Mouse (Mus musculus) stomach, embryonic 14.5 days (tissue): Measurements from ENCODE around the gene Sh3pxd2a. TPM values are rescaled to one million over a fixed set of nuclear protein-coding genes. Genes with fewer than 3 reads are reported as not detected.
A peak's percentile ranks its signal among the peaks of the same experiment; 100 is the strongest.

ENCODE experiments used
- ATAC-seq: fragments of 200-750 bp; cut with Nextera tagmentation; 2 replicates; pipeline ENCODE4 v1.8.0; 2017; ENCODE audit warnings: low read depth, moderate TSS enrichment; ENCODE audit not compliant: insufficient number of reproducible peaks, insufficient read depth, low FRiP score
- H3K27ac ChIP-seq: fragments of 300-500 bp; sonication (generic); 2 replicates; pipeline ENCODE4 v1.5.1; 2014; ENCODE audit warnings: mild to moderate bottlenecking, low read length, moderate library complexity, mixed read lengths
- H3K27me3 ChIP-seq: fragments of 300-500 bp; sonication (generic); 2 replicates; pipeline ENCODE4 v1.6.1; 2014; ENCODE audit warnings: low read length, control low read depth, mixed read lengths; ENCODE audit not compliant: control insufficient read depth, insufficient read depth
- H3K36me3 ChIP-seq: fragments of 300-500 bp; sonication (generic); 2 replicates; pipeline ENCODE4 v1.6.1; 2014; ENCODE audit warnings: mild to moderate bottlenecking, control low read depth, low read length, moderate library complexity, mixed read lengths; ENCODE audit not compliant: control insufficient read depth, insufficient read depth
- H3K4me1 ChIP-seq: fragments of 300-500 bp; sonication (generic); 2 replicates; pipeline ENCODE4 v1.6.1; 2014; ENCODE audit warnings: low read length, control low read depth, mixed read lengths; ENCODE audit not compliant: control insufficient read depth, insufficient read depth
- H3K4me2 ChIP-seq: fragments of 300-500 bp; sonication (generic); replicated peaks from 2 replicates; pipeline ENCODE4 v1.6.1; 2014; ENCODE audit warnings: low read depth, low read length, control low read depth
- H3K4me3 ChIP-seq: fragments of 300-500 bp; sonication (generic); 2 replicates; pipeline ENCODE4 v1.5.1; 2014; ENCODE audit warnings: low read depth, low read length, control low read depth
- H3K9ac ChIP-seq: fragments of 300-500 bp; sonication (generic); replicated peaks from 2 replicates; pipeline ENCODE4 v1.6.1; 2014; ENCODE audit warnings: low read depth, mild to moderate bottlenecking, control low read depth, low read length, moderate library complexity, mixed read lengths
- H3K9me3 ChIP-seq: fragments of 300-500 bp; sonication (generic); 2 replicates; pipeline ENCODE4 v1.6.1; 2016; ENCODE audit warnings: low read depth, low read length, control low read depth; ENCODE audit not compliant: control insufficient read depth
- WGBS: fragments of 180-500 bp; shearing (Covaris S2); extraction: QIAGEN DNeasy Blood & Tissue Kit; methylation state at CpG from one replicate; pipeline ENCODE4 v1.1.7; 2014; 5-methylcytosine and 5-hydroxymethylcytosine counted together
- polyA plus RNA-seq: library from polyadenylated mRNA; unstranded; fragments of >200 nt; fragmentation: Nextera tagmentation; extraction: Ambion mirVana; gene quantifications from 2 replicates; pipeline ENCODE4 v1.2.1, GENCODE M21; 2014

Gene Sh3pxd2a
- polyA plus RNA-seq, 1 experiment from 2014 or later = 13.7 TPM

DNA sequence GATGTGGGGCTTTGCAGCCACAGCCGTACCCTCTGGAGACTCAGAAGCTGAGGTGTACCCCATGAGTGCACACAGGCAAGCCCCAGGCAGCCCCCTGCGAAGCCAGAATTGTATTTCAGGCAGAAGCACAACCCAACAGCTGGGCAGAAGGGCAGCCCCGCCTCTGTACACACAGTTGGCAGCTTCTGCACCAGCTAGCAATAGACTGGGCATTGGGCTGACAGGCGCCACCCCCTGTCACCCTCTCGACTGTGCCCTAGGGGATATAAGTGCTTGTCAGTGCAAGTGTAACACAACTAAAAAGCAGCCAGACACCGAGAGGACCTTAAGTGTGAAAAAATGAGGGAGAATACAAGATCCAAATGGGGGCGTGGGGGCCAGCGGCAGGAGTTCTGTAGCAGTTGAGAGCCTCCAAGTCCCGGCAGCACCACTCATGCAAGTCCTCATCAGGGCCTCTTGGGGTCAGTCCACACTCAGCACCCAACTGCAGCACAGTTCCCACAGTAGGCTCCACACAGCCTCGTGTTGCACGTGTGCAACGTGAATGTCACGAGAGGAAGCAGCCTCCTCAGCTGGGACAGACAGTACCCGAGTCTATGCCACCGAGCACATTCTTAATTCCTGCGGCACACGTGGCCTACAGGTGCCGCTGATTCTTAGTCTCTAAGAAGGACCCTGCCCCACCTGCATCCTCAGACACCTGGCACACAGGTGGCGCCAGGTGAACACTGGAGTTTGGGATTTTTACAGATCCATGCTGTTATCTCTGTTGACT, 147.7 kb downstream of the Sh3pxd2a start:
- Histone ChIP-seq H3K36me3 (peaks cover 4% of the 10 kb centered on the region; the same call in 1 of the 2 replicates), H3K4me2 (no peak overlapping the region), H3K4me1 (peaks cover 77% of the 10 kb centered on the region), H3K9me3 (no peaks in the 10 kb centered on the region), H3K27ac (no peak overlapping the region), H3K9ac (no peak overlapping the region), H3K27me3 (no peaks in the 10 kb centered on the region), H3K4me3 (no peak overlapping the region)
- no peak for ATAC-seq
- 75% methylated on average over 19 of the region's 19 CpGs for WGBS

DNA sequence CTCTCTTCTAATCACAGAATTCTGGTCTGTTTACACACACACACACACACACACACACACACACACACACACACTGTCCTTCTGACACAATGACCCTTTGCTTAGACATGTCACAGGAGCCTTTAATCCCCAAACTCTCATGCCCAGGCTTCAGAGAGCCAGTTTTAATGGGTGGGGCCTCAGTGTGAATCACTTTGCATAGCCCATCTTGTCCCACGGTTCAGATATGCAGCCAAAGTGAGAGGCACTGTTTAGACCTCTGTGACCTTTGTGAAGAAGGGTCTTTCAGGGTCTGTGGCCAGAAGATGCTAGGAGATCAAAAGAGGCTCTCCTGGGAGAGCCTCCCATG, 148.3 kb downstream of the Sh3pxd2a start:
- H3K9me3 ChIP-seq = no peaks in the 10 kb centered on the region
- 8% methylated on average over 1 of the region's 1 CpGs for WGBS
- no peaks in the 10 kb centered on the region for H3K27me3 ChIP-seq
- peaks cover 75% of the 10 kb centered on the region for H3K4me1 ChIP-seq
- no peak overlapping the region for H3K4me3 ChIP-seq
- peaks cover 4% of the 10 kb centered on the region; the same call in 1 of the 2 replicates for H3K36me3 ChIP-seq
- no peak overlapping the region for H3K9ac ChIP-seq
- no peak for ATAC-seq
- H3K4me2 ChIP-seq = no peak overlapping the region
- peak overlapping the region; percentile 97; the same call in 1 of the 2 replicates for H3K27ac ChIP-seq

DNA sequence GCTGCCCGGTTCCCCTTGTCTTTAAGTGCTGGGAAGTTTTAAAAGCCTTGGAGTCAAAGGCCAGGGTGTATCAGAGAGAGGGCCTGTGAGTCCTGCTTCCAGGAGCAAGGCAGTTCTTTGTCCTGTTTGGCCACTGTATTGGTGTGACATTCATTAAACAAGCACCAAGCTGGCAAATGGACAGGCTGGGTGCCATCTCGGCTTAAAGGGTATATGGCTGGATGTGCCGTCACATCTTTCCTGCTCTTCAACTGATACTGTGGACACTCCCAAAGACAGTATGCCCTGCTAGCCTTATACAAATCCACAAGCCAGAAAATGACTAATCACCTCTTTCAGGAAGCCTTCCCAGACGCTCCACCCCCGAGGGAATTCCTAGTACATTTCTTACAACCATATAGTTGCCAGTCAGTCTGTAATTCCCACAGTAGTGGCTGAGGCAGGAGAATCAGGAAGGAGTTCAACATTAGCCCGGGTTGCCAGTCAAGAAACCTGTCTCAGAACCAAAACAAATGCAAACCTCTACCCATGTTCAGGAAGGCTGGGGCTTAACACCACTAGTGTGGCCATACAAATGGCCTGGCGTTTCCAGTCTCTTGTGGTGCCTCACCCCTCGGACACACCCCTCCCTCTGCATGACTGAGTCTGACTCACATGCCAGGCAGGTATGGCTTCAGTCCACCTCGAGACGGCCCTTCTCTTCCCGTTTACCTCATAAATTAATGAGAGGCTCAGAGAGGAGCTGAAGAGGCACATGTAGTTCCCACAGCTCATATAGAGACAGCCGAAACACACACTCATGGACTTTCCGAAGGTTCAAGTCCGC, 148.9 kb downstream of the Sh3pxd2a start:
- H3K4me1 ChIP-seq = peaks cover 69% of the 10 kb centered on the region
- peaks cover 4% of the 10 kb centered on the region; the same call in 1 of the 2 replicates for H3K36me3 ChIP-seq
- H3K27ac ChIP-seq = peak overlapping the region; percentile 97
- ATAC-seq = no peak
- H3K9ac ChIP-seq = no peak overlapping the region; the same call in 1 of the 2 replicates
- H3K9me3 ChIP-seq = no peaks in the 10 kb centered on the region
- peak overlapping the region; percentile 85 for H3K4me2 ChIP-seq
- H3K4me3 ChIP-seq = peak overlapping the region; percentile 67; the same call in 1 of the 2 replicates
- no peaks in the 10 kb centered on the region for H3K27me3 ChIP-seq
- 35% methylated on average over 14 of the region's 14 CpGs for WGBS

DNA sequence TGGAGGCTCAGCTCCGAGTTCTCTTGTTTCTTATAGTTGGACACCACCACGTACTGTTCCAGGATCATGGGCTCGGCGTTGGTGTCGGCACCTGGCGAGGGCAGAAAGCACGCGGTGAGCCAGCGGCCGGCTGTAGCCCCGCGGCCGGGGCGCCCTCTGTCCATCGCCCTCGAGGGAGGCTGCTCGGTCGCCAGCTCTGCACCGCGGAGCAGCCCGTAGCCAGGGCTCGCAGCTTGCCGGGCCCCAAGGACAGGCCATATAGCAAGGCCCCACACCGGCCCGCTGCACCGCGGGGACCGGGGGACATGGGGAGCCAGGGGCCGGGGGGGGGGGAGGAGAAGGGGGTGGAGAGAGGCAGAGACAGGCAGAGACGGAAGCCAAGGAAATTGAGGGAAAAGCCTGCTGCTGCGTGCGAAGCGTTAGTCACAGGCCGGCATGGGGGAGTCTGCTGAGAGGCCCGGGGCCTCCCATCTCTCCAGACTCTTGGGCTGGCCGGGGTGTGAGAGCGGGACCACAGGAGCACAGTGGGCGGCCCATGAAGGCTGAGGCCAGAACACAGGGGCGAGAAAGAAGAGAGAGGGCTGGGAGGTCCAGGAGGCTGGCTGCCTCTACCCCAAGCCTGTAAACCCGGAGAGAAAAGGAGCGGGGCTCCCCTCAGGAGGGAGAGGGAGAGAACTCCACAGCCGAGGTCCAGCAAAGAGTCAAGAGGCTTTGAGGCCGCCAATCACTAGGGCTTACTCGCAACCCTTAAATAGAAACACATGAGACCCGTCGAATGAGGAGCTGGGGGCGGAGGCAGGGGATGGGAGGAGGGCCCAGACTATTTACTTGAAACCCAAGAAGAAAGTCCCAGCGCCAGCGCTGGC, 149.9 kb downstream of the Sh3pxd2a start:
- ATAC-seq = peak; percentile 81
- Histone ChIP-seq H3K9ac (peak overlapping the region; percentile 96), H3K27ac (peak overlapping the region; percentile 97), H3K27me3 (no peaks in the 10 kb centered on the region), H3K4me1 (peaks cover 67% of the 10 kb centered on the region), H3K36me3 (peaks cover 13% of the 10 kb centered on the region), H3K9me3 (no peaks in the 10 kb centered on the region), H3K4me2 (peak overlapping the region; percentile 85), H3K4me3 (peak overlapping the region; percentile 67)
- WGBS = 3% methylated on average over 46 of the region's 49 CpGs

DNA sequence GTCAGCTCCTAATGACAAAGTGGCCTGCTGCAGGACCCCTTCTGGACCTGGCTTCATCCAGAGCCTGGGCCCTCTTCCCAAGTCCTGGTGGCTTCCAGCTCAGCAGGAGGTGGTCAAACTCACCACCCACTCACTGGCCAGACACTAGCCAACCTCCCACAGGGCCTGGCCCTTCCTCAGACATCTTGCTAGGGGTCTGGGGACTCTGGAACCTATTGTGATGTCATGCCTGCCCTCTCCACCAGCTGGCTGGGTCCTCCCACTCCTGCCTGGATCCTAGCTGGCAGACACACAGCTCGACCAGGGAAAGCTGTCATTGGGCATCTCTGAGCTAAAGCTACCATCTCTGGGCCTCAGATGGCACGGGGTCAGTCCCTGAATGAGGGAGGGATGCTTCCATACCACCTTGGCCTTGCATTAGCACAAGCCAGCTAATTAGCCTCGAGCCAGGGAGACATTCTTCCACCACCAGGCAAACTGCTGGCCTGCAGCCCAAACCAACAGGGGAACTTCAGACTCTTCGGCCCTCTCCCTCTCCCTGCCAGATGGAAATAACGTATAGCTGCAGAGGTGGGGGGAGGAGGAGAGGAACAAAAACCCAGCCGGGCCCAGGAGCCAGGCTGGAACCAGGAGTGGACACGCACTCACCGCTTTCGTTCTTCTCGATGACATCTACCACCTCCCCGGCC, 150.7 kb downstream of the Sh3pxd2a start:
- Histone ChIP-seq H3K4me3 (peak overlapping the region; percentile 67), H3K27ac (peak overlapping the region; percentile 97), H3K27me3 (no peaks in the 10 kb centered on the region), H3K9ac (peak overlapping the region; percentile 96), H3K36me3 (peaks cover 16% of the 10 kb centered on the region), H3K4me1 (peaks cover 67% of the 10 kb centered on the region), H3K9me3 (no peaks in the 10 kb centered on the region), H3K4me2 (peak overlapping the region; percentile 85)
- WGBS = 12% methylated on average over 11 of the region's 11 CpGs
- no peak for ATAC-seq

DNA sequence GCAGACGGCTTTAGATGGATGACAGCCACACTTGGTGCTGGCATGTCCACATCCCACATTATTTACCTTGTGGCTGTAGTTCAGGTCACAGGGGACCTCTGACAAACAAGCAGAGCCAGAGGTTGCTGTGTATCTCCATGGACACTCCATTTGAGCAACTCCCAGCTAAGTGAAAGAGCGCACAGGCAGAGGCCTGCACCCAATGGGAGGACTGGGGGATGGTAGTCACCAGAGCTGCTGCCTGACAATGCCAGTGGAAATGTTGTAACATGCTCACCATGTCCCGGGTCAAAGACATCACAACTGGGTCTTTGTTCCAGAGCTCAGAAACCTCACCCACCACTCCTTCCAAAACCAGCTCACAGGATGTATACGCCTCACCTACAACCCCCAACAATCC, 153.0 kb downstream of the Sh3pxd2a start:
- peaks cover 44% of the 10 kb centered on the region for H3K4me1 ChIP-seq
- H3K9ac ChIP-seq = no peak overlapping the region
- peak overlapping the region; percentile 27; the same call in 1 of the 2 replicates for H3K27ac ChIP-seq
- ATAC-seq = no peak
- no peak overlapping the region for H3K4me3 ChIP-seq
- no peaks in the 10 kb centered on the region for H3K27me3 ChIP-seq
- peaks cover 17% of the 10 kb centered on the region for H3K36me3 ChIP-seq
- WGBS = 62% methylated on average over 4 of the region's 4 CpGs
- H3K4me2 ChIP-seq = peak overlapping the region; percentile 24
- H3K9me3 ChIP-seq = no peaks in the 10 kb centered on the region

DNA sequence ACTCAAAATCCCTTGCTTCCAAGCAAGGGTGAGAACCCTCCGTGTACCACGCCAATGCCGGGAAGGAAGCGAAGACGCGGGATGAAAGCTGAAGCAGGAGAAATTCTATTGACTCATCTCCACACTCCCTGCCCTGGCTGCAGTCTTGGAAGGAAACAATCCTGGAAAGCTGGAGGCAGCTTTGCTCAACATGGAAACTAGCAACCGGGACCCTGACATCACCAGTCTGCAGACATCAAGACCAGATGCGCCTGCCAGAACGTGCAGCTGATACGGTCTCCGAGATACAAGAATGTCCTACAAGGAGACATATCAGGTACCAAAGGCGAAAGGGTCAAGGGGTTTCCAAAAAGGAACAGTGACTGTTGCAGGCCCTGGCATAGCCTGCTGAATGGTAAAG, 154.4 kb downstream of the Sh3pxd2a start:
- Histone ChIP-seq H3K27me3 (no peaks in the 10 kb centered on the region), H3K4me3 (no peak overlapping the region), H3K9ac (no peak overlapping the region), H3K4me1 (peaks cover 33% of the 10 kb centered on the region), H3K27ac (no peak overlapping the region), H3K36me3 (peaks cover 18% of the 10 kb centered on the region), H3K4me2 (no peak overlapping the region), H3K9me3 (no peaks in the 10 kb centered on the region)
- ATAC-seq = no peak
- 94% methylated on average over 12 of the region's 12 CpGs for WGBS
